Mouse (Mus musculus) right cerebral cortex, adult 2 months (tissue): Measurements from ENCODE around the gene Atg9b.
A peak's percentile ranks its signal among the peaks of the same experiment; 100 is the strongest.

Source experiments
- DNase-seq, 2 experiments: peaks; one replicate each; pipeline ENCODE4 v3.0.0; 2021 to 2022; ENCODE audit warnings: low spot score in 2 of 2

Gene Atg9b

GRCm38 (mm10) chr5:24350531-24351250 lies 41.3 kb downstream of the Atg9b start:
- no peak for DNase-seq

- DNase-seq, result no peak
These were observed 41.9 kb downstream of the Atg9b start for GRCm38 (mm10) chr5:24350073-24350472.

- no peak for DNase-seq
These were observed 43.4 kb downstream of the Atg9b start for GRCm38 (mm10) chr5:24348546-24348945.

GRCm38 (mm10) chr5:24348128-24348527 lies 43.8 kb downstream of the Atg9b start:
- peak; percentile 51 to 72 for DNase-seq

GRCm38 (mm10) chr5:24347186-24347875 lies 44.6 kb downstream of the Atg9b start:
- DNase-seq, result no peak

- no peak for DNase-seq
These were observed 45.6 kb downstream of the Atg9b start for GRCm38 (mm10) chr5:24346313-24346712.

- no peak for DNase-seq
These were observed 47.4 kb downstream of the Atg9b start for GRCm38 (mm10) chr5:24344477-24345051.

- DNase-seq, result no peak
These were observed 47.9 kb downstream of the Atg9b start for GRCm38 (mm10) chr5:24343977-24344436.

- no peak for DNase-seq
These were observed 48.6 kb downstream of the Atg9b start for GRCm38 (mm10) chr5:24343379-24343778.

- DNase-seq, result no peak
These were observed 49.0 kb downstream of the Atg9b start for GRCm38 (mm10) chr5:24342966-24343365.

- DNase-seq, result no peak
These were observed 49.6 kb downstream of the Atg9b start for GRCm38 (mm10) chr5:24342205-24342963.

GRCm38 (mm10) chr5:24337821-24338220 lies 54.1 kb downstream of the Atg9b start:
- no peak for DNase-seq

- no peak for DNase-seq
These were observed 54.6 kb downstream of the Atg9b start for GRCm38 (mm10) chr5:24337366-24337765.

- DNase-seq, result peak; percentile 49 to 54
These were observed 55.9 kb downstream of the Atg9b start for GRCm38 (mm10) chr5:24335888-24336511.

- DNase-seq, result no peak
These were observed 57.2 kb downstream of the Atg9b start for GRCm38 (mm10) chr5:24334749-24335148.
